Mouse (Mus musculus): ENCODE data around the gene Atp5k. TPM values are rescaled to one million over a fixed set of nuclear protein-coding genes. Genes with fewer than 3 reads are reported as not detected.

Atp5k gene
- polyA plus RNA-seq, 1 experiment from 2014 or later = 500 TPM

DNA sequence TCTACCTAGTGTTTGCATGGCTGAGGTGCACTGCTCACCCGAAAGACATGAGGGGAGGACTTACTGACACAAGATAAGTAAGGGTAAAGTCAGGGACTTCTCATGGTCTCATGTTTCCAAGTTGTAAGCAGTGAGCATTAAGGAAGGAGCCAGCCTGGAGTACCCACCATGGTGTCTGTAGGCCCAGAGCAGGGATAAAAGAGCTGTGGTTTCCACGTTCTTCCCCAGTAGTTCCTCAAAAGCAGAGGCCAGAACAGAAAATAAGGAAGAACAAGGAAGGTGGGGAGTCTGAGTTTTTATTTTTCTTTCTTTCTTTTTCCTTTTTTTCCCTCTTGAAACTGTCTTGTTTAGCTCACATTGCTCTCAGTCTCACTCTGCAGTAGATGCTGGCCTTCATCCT lies 19.5 kb downstream of the Atp5k start:
- Histone ChIP-seq H3K27me3 (no peaks in the 10 kb centered on the region), H3K4me2 (no peak overlapping the region), H3K9ac (no peak overlapping the region), H3K4me1 (no peaks in the 10 kb centered on the region), H3K36me3 (ENCODE audit: poor library complexity, severe bottlenecking) (no peaks in the 10 kb centered on the region), H3K27ac (no peak overlapping the region), H3K9me3 (replicated peaks) (no peaks in the 10 kb centered on the region), H3K4me3 (no peak overlapping the region)
- no peak for ATAC-seq
- WGBS = 74% methylated on average over 2 of the region's 2 CpGs

DNA sequence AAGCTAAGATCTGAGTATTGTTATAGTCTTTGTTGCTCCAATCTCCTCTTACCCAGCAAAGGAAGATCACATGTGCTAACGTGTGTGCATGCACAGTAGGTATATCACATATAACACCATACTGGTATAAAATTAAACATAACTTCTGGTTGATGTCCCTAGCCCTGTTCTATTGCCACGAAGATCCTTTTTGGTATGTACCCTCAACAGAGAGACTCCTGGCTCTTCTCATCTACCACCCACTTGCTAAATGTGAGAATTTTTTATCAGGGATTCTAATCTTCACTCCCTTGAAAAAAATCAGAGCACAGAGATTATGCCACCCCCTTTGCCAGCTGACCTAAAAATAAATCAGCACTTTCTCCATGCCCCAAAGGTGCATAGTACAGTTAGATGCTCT lies 27.3 kb downstream of the Atp5k start:
- Histone ChIP-seq H3K4me1 (no peaks in the 10 kb centered on the region), H3K4me2 (no peak overlapping the region)
- no peak for ATAC-seq

DNA sequence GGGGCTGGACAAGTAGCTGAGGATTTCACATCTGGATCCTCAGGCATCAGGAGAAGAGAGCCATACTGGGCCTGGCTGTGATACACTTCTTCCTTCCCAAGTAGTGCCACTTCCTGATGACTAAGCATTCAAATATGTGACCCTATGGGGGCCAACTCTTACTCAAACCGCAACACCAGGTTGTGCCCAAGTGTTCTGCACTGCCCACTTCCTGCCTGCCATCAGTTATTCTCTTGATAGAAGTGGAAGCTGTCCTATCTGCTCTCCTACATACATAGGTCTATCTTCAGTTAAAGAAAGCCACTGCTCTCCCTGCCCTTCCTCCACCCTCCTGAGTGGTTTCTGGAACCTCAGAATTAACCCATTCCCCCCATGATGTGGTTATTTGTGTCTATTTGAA lies 28.8 kb downstream of the Atp5k start:
- H3K9me3 ChIP-seq (replicated peaks) = no peaks in the 10 kb centered on the region
- no peak overlapping the region for H3K4me3 ChIP-seq
- H3K36me3 ChIP-seq (ENCODE audit: poor library complexity, severe bottlenecking) = no peaks in the 10 kb centered on the region
- no peak overlapping the region for H3K9ac ChIP-seq
- H3K27ac ChIP-seq = no peak overlapping the region
- no peak for ATAC-seq
- no peak overlapping the region for H3K4me2 ChIP-seq
- no peaks in the 10 kb centered on the region for H3K27me3 ChIP-seq
- H3K4me1 ChIP-seq = no peaks in the 10 kb centered on the region
- WGBS = 85% methylated on average over 1 of the region's 1 CpGs

More for the DNA sequence above, 27.3 kb downstream of the Atp5k start:
- Histone ChIP-seq H3K36me3 (ENCODE audit: poor library complexity, severe bottlenecking) (no peaks in the 10 kb centered on the region), H3K9me3 (replicated peaks) (no peaks in the 10 kb centered on the region), H3K9ac (no peak overlapping the region), H3K27me3 (no peaks in the 10 kb centered on the region), H3K27ac (no peak overlapping the region), H3K4me3 (no peak overlapping the region)
- 73% methylated on average over 2 of the region's 2 CpGs for WGBS

DNA sequence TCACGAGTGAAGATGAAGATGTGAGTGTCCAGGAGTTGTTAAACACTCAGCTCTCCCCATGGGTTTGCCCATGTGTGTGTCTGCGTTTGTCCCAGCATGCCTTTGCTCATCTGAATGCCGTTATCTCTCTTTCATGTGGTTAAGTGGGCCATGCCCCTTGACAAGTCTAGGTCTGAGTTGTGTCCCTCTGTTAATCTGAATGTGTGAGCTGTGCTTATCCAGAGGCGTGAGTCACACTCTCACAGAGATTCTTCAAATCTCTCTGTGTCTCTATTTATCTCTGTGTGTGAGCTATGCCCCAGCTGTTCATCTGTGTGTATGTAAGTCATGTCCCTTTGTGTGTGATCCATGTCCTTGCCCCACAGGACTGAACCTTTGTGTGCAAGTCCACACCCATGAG lies 30.8 kb downstream of the Atp5k start:
- H3K27me3 ChIP-seq = no peaks in the 10 kb centered on the region
- no peaks in the 10 kb centered on the region for H3K36me3 ChIP-seq (ENCODE audit: poor library complexity, severe bottlenecking)
- WGBS = 83% methylated on average over 4 of the region's 4 CpGs
- no peak overlapping the region for H3K4me3 ChIP-seq
- H3K4me2 ChIP-seq = no peak overlapping the region
- H3K4me1 ChIP-seq = no peaks in the 10 kb centered on the region
- no peaks in the 10 kb centered on the region for H3K9me3 ChIP-seq (replicated peaks)
- H3K9ac ChIP-seq = no peak overlapping the region
- no peak for ATAC-seq
- H3K27ac ChIP-seq = no peak overlapping the region

DNA sequence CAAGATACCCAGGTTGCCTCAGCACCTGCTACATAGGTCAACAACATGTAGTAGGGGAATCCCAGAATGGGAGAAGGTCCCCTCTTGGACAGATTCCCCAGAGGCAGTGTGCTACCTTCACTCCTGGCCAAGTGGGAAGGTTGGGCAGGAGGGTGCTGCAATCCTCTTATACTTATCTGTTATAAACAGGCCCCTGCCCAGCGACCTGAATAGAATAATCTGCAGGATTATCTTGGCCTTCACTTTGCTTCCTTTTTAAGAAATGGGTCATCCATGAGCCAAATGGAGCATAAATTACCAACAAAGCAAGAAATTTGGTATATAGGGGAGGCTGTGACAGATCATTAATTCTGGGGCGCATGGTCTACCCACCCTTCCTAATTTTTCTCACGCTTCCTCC lies 44.5 kb downstream of the Atp5k start:
- Histone ChIP-seq H3K9ac (no peak overlapping the region), H3K9me3 (replicated peaks) (no peaks in the 10 kb centered on the region), H3K27me3 (0 out of 2 replicates have a peak, but pooled peaks cover 3% of the 10 kb centered on the region), H3K27ac (no peak overlapping the region), H3K36me3 (ENCODE audit: poor library complexity, severe bottlenecking) (no peaks in the 10 kb centered on the region), H3K4me1 (no peaks in the 10 kb centered on the region), H3K4me3 (no peak overlapping the region), H3K4me2 (no peak overlapping the region)
- no peak for ATAC-seq
- WGBS = 69% methylated on average over 3 of the region's 3 CpGs

DNA sequence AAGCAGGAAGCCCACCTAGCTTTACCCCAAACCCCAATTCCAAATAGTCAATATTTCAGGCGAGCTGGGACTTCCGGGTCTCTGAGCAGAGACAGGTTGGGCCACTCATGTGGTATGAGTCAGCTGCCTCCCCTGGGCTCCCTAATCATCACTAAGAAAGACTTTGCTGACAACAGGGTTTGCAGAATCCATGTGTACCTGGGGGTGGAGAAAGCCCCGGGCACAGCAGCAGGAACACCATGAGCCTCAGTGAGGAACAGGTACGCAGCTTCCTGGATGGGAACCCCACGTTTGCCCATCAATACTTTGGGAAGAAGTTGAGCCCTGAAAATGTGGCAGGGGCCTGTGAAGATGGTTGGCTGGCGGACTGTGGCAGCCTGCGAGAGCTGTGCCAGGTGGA lies 46.0 kb downstream of the Atp5k start, which contains the start of gene Pde6b:
Gene Pde6b, plus strand, starts transcription at position 191 of the 400 bp plus-strand sequence.
- ATAC-seq = no peak
- 0 out of 2 replicates have a peak, but pooled peaks cover 3% of the 10 kb centered on the region for H3K27me3 ChIP-seq

DNA sequence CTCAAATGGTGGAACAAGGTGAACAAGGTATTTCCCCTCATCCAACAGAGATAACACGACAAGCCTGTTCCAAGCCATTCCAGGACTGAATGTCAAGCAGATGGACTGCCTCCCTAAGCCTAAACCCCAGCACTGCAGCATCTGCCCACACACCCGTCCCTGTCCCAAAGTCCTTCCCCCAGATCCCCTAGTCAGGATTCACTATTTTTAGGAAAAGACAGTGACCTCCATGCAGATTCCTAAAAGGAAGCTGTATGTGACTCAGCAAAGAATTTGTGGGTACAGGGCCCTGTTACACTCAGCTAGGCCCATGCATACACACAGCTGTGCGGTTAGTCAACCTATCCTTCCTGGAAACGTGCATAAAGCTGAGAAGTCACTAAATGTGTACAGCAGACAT lies 47.8 kb downstream of the Atp5k start:
- H3K4me3 ChIP-seq = no peak overlapping the region
- no peaks in the 10 kb centered on the region for H3K9me3 ChIP-seq (replicated peaks)
- 71% methylated on average over 4 of the region's 4 CpGs for WGBS
- no peak overlapping the region for H3K27ac ChIP-seq
- 0 out of 2 replicates have a peak, but pooled peaks cover 3% of the 10 kb centered on the region for H3K27me3 ChIP-seq
- H3K36me3 ChIP-seq (ENCODE audit: poor library complexity, severe bottlenecking) = no peaks in the 10 kb centered on the region
- H3K4me2 ChIP-seq = no peak overlapping the region
- no peak for ATAC-seq
- no peaks in the 10 kb centered on the region for H3K4me1 ChIP-seq
- H3K9ac ChIP-seq = no peak overlapping the region

More for the DNA sequence above, 46.0 kb downstream of the Atp5k start, which contains the start of gene Pde6b:
- no peaks in the 10 kb centered on the region for H3K4me1 ChIP-seq
- H3K9me3 ChIP-seq (replicated peaks) = no peaks in the 10 kb centered on the region
- H3K4me3 ChIP-seq = no peak within 1 kb of the TSS
- no peaks in the 10 kb centered on the region for H3K36me3 ChIP-seq (ENCODE audit: poor library complexity, severe bottlenecking)
- no peak within 1 kb of the TSS for H3K4me2 ChIP-seq
- no peak within 1 kb of the TSS for H3K27ac ChIP-seq
- no peak within 1 kb of the TSS for H3K9ac ChIP-seq
- WGBS = 77% methylated on average over 7 of the region's 7 CpGs

DNA sequence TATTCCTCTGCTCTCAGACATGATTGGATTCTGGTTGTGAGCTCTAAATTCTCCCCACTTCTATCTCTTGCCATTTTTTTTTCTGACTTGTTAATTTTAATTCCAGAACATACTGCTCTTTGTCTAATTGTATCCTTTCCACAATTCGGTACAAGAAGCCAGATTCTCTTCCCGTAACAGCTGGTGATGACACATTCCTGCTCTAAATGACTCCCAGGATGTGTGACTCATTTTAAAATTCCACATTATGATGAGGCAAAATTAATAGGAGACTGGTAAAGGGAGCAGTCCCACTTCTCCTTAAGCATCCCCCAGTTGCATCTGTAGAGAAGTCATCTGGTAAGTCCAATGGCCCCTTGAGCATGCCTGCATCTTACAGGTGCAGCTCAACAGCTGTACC lies 48.6 kb downstream of the Atp5k start:
- Histone ChIP-seq H3K9me3 (replicated peaks) (no peaks in the 10 kb centered on the region), H3K4me2 (no peak overlapping the region), H3K36me3 (ENCODE audit: poor library complexity, severe bottlenecking) (no peaks in the 10 kb centered on the region), H3K4me3 (no peak overlapping the region), H3K9ac (no peak overlapping the region), H3K27ac (no peak overlapping the region), H3K27me3 (0 out of 2 replicates have a peak, but pooled peaks cover 3% of the 10 kb centered on the region), H3K4me1 (no peaks in the 10 kb centered on the region)
- WGBS = 87% methylated on average over 2 of the region's 2 CpGs
- no peak for ATAC-seq

Other genes with a start within 250 kb of the Atp5k start
- 47.0 and 48.8 TPM in 2 replicates for gene Dr1, start 165.6 kb downstream of the Atp5k start, polyA plus RNA-seq (2015; fragmentation: Nextera tagmentation; extraction: Ambion mirVana)
- 6.0 and 6.7 TPM in 2 replicates for gene Pigg, start 121.8 kb downstream of the Atp5k start, polyA plus RNA-seq (2015; fragmentation: Nextera tagmentation; extraction: Ambion mirVana)
- gene Gm42517, start 66.5 kb downstream of the Atp5k start, polyA plus RNA-seq (2015; fragmentation: Nextera tagmentation; extraction: Ambion mirVana) = 0.28 and 0.31 TPM in 2 replicates
- gene Pde6b, start 46.1 kb downstream of the Atp5k start, polyA plus RNA-seq (2015; fragmentation: Nextera tagmentation; extraction: Ambion mirVana) = 0.32 and 0.38 TPM in 2 replicates
- 0.06 and 0.17 TPM in 2 replicates for gene Mfsd7a, start 14.4 kb upstream of the Atp5k start, polyA plus RNA-seq (2015; fragmentation: Nextera tagmentation; extraction: Ambion mirVana)
- gene Pcgf3, start 26.8 kb upstream of the Atp5k start, polyA plus RNA-seq (2015; fragmentation: Nextera tagmentation; extraction: Ambion mirVana) = 30.1 and 30.8 TPM in 2 replicates
- 31.4 and 33.8 TPM in 2 replicates for gene Cplx1, start 115.6 kb upstream of the Atp5k start, polyA plus RNA-seq (2015; fragmentation: Nextera tagmentation; extraction: Ambion mirVana)
- gene Gak, start 195.3 kb upstream of the Atp5k start, polyA plus RNA-seq (2015; fragmentation: Nextera tagmentation; extraction: Ambion mirVana) = 45.3 and 50.5 TPM in 2 replicates
- 19.9 and 20.0 TPM in 2 replicates for gene Tmem175, start 195.3 kb upstream of the Atp5k start, polyA plus RNA-seq (2015; fragmentation: Nextera tagmentation; extraction: Ambion mirVana)
- 7.7 and 7.9 TPM in 2 replicates for gene Idua, start 225.9 kb upstream of the Atp5k start, polyA plus RNA-seq (2015; fragmentation: Nextera tagmentation; extraction: Ambion mirVana)
- gene Dgkq, start 235.2 kb upstream of the Atp5k start, polyA plus RNA-seq (2015; fragmentation: Nextera tagmentation; extraction: Ambion mirVana) = 13.7 and 19.0 TPM in 2 replicates
- 1.5 and 1.6 TPM in 2 replicates for gene Slc26a1, start 241.1 kb upstream of the Atp5k start, polyA plus RNA-seq (2015; fragmentation: Nextera tagmentation; extraction: Ambion mirVana)